Mouse (Mus musculus): ENCODE measurements around the gene Spsb1. TPM values are rescaled to one million over a fixed set of nuclear protein-coding genes. Genes with fewer than 3 reads are reported as not detected.

Spsb1 gene
- polyA plus RNA-seq, 1 experiment from 2014 or later = 24.6 TPM

DNA sequence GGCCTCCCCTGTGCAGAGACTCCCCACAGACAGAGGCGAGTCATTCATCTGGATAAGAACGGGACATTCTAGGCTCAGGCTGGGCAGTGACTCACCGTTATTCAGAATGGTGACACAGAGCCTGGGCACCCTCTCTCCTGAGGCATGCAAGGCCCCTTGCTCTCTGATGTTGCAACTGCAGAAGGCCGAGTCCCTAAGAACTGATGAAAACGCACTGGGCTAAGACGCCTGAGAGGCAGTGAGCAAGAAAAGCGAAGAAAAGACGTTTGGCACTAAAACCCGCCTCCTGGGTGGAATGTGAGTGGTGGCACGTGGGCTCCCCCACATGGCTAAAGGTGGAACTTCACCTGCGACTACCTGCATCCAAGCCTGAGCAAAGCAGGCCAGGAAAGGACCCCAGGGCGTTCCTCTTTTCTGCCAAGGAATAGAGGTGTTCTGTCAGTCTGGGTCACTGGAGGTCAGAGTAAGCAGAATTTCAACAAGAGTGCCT is 25.0 kb upstream of the Spsb1 start:
- 3% methylated on average over 12 of the region's 12 CpGs for WGBS
- peak; percentile 59 for ATAC-seq (ENCODE audit: insufficient number of reproducible peaks, low FRiP score, low TSS enrichment, low read depth)
- Histone ChIP-seq H3K36me3 (peaks cover 17% of the 10 kb centered on the region), H3K27ac (peak overlapping the region; percentile 57), H3K4me2 (peak overlapping the region; percentile 36; the same call in 1 of the 2 replicates), H3K4me1 (peaks cover 36% of the 10 kb centered on the region), H3K9me3 (no peaks in the 10 kb centered on the region), H3K9ac (no peak overlapping the region), H3K27me3 (no peaks in the 10 kb centered on the region), H3K4me3 (peak overlapping the region; percentile 10; the same call in 1 of the 2 replicates)

DNA sequence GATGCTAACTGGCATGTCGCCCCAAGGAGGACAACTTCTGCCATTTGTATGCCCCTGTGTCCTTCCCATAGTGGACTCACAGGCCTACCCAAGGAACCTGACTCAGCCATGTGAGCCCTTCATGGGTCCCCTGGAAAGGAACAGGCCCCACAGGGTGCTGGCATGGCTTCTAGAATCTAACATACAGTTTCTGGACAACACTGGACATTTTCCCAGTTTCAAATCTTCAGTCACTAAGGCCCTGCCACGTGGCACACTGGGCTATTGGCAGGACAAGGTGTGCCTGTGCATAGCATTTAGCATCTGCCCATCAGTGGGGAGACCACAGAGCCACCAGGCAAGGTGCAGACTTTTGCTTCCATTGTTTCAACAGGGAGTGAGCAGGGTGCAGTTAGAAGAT is 24.0 kb upstream of the Spsb1 start:
- peaks cover 14% of the 10 kb centered on the region for H3K36me3 ChIP-seq
- 82% methylated on average over 2 of the region's 2 CpGs for WGBS
- no peaks in the 10 kb centered on the region for H3K9me3 ChIP-seq
- no peak overlapping the region for H3K27ac ChIP-seq
- peaks cover 36% of the 10 kb centered on the region for H3K4me1 ChIP-seq
- no peak for ATAC-seq (ENCODE audit: insufficient number of reproducible peaks, low FRiP score, low TSS enrichment, low read depth)
- no peak overlapping the region for H3K4me2 ChIP-seq
- no peak overlapping the region for H3K9ac ChIP-seq
- H3K4me3 ChIP-seq = no peak overlapping the region
- no peaks in the 10 kb centered on the region for H3K27me3 ChIP-seq

DNA sequence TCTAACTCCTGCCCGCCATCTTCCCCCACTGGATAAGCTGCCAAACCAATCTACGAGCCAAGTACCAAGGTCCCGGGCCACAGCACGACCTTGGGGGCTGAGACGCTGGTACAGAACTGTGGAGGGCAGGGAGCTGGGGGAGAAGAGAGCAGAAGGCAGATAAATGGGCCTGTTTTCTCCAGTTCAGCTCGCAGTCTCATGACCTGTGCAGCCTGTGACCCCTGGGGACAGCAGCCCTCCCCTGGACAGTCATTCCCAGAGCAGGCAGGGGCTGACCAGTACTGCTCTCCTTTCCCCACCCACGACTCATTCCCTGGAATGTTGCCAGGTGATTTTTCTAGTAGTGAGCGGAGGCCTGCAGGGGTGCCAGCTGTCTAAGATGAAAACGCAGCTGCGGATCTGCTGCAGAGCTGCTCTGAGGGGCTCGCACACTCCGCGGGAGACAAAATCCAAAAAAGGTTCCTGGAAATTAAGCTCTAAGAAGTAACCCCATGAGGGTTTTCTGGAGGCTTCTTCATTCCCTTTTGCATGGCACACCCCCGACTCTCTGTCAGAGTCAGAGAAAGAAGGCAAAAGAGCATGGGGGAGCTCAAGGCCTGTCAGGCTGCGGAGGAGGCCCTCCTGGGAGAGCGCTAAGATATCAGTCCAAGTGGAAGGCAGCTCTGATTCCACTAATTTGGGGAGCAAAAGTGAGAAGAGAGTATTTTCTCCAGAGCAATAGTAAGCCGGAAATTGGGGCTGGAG is 23.1 kb upstream of the Spsb1 start:
- no peak overlapping the region for H3K4me3 ChIP-seq
- H3K4me1 ChIP-seq = peaks cover 36% of the 10 kb centered on the region
- no peak overlapping the region for H3K4me2 ChIP-seq
- 48% methylated on average over 17 of the region's 17 CpGs for WGBS
- H3K9me3 ChIP-seq = no peaks in the 10 kb centered on the region
- peak; percentile 45; the same call in 1 of the 2 replicates for ATAC-seq (ENCODE audit: insufficient number of reproducible peaks, low FRiP score, low TSS enrichment, low read depth)
- H3K9ac ChIP-seq = no peak overlapping the region
- H3K27me3 ChIP-seq = no peaks in the 10 kb centered on the region
- H3K36me3 ChIP-seq = peaks cover 9% of the 10 kb centered on the region
- no peak overlapping the region for H3K27ac ChIP-seq

DNA sequence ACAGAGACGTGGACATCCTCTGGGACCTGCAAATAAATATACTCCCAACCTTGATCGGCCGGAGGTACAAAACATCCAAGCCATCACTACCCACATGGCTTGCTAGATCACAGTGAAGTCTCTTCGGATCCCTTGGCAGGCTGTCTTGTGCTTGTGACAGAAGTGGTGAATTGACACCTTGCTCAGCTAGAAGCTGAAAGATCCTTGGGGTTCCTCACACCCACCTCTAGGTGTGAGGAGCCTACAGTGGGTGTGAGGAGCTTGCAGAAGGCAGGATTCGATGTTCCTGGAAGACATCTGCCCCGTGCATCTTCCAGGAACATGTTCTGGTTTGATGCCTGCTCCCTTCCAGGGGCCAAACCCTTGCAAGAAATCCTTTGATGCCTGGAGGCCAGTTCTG is 22.3 kb upstream of the Spsb1 start:
- no peak overlapping the region for H3K27ac ChIP-seq
- no peaks in the 10 kb centered on the region for H3K27me3 ChIP-seq
- peaks cover 30% of the 10 kb centered on the region for H3K4me1 ChIP-seq
- peaks cover 9% of the 10 kb centered on the region for H3K36me3 ChIP-seq
- WGBS = 61% methylated on average over 6 of the region's 6 CpGs
- H3K9ac ChIP-seq = no peak overlapping the region
- no peaks in the 10 kb centered on the region for H3K9me3 ChIP-seq
- H3K4me3 ChIP-seq = no peak overlapping the region
- no peak for ATAC-seq (ENCODE audit: insufficient number of reproducible peaks, low FRiP score, low TSS enrichment, low read depth)
- H3K4me2 ChIP-seq = no peak overlapping the region

DNA sequence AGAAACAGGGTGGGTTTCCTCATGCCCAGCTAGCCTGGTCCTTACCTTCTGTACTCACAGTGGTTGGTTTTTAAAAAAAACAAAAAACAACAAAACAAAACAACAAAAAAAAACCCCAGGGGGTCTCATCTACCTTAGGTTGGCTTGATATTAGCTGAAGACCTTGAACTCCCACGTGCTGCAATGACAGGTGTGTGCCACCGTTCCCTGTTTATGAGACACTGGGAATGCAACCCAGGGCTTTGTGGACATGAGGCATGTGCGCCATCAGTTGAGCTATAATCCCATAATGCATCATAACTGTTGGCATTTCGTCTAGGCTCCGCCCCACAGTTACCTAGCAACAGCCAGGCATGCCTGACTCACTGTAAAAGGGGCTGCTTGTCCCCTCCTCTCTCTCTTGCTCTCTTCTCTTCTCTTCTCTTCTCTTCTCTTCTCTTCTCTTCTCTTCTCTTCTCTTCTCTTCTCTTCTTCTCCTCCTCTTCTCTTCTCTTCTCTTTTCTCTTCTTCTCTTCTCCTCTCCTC is 20.9 kb upstream of the Spsb1 start:
- no peak overlapping the region for H3K9ac ChIP-seq
- H3K4me2 ChIP-seq = no peak overlapping the region
- H3K9me3 ChIP-seq = no peaks in the 10 kb centered on the region
- no peaks in the 10 kb centered on the region for H3K36me3 ChIP-seq
- WGBS = 70% methylated on average over 5 of the region's 5 CpGs
- H3K27ac ChIP-seq = no peak overlapping the region
- H3K27me3 ChIP-seq = no peaks in the 10 kb centered on the region
- no peak for ATAC-seq (ENCODE audit: insufficient number of reproducible peaks, low FRiP score, low TSS enrichment, low read depth)
- H3K4me1 ChIP-seq = peaks cover 30% of the 10 kb centered on the region
- no peak overlapping the region for H3K4me3 ChIP-seq

DNA sequence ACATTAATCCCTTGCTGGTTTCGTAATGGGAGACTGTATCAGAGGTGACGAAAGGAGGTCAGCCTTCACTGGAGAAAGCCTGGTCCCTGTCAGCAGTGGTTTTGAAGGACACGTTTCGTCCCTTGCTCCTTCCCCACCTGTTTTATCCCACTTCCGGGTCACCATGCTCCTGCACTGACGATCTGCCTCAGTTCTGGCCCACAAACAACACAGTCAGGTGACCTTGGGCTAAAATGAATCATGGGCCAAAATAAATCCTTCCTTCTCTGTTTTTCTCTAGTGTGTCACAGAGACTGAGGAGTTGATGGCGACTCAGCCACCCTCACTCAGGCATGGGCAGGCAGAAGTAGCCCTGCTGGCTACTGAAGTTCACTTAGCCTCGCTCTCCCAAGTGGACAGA is 20.4 kb upstream of the Spsb1 start:
- no peak overlapping the region for H3K4me3 ChIP-seq
- H3K27me3 ChIP-seq = no peaks in the 10 kb centered on the region
- WGBS = 64% methylated on average over 8 of the region's 8 CpGs
- H3K36me3 ChIP-seq = no peaks in the 10 kb centered on the region
- no peak overlapping the region for H3K9ac ChIP-seq
- H3K9me3 ChIP-seq = no peaks in the 10 kb centered on the region
- H3K4me1 ChIP-seq = peaks cover 27% of the 10 kb centered on the region
- no peak overlapping the region for H3K4me2 ChIP-seq
- no peak overlapping the region for H3K27ac ChIP-seq
- ATAC-seq (ENCODE audit: insufficient number of reproducible peaks, low FRiP score, low TSS enrichment, low read depth) = no peak

DNA sequence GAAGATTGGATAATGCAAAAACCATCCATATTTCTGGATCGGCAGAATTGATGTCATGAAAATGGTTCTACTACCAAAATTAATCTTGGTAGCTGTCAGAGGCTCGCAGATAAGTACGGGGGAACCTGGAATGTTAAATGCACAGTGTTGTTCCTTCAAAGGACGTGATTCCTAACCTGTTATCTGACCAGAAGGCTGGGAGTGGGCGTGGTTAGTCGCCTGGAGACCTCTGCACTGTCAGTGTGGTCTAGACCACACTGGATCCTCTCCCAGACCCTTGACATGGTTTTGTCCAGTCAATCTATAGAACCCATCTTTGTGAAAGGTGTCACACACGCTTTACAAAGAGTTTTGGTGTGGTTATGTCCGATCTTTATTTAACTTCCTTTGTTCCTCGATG is 16.6 kb upstream of the Spsb1 start:
- WGBS = 64% methylated on average over 9 of the region's 9 CpGs
- no peak overlapping the region for H3K9ac ChIP-seq

DNA sequence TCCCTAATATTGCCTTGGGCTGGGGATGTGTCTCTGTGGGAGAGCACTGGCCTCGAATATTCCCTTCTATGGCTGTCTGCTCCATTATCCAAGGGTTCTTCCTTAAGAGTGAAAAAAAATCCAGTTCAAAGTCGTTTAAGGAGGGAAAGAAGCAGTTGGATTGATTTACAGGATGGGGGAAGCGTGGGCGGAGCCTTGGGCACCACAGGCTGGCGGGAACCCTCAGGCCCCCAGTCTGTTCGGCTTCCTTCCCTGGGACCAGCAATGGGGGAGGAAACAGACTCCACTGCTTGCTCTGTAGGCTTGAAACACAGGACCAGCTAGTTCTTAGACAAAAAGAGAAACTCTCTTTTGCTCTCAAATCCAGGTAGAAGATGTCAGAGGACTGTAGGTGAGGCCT is 13.7 kb upstream of the Spsb1 start:
- ATAC-seq (ENCODE audit: insufficient number of reproducible peaks, low FRiP score, low TSS enrichment, low read depth) = no peak
- H3K27me3 ChIP-seq = no peaks in the 10 kb centered on the region
- no peak overlapping the region for H3K9ac ChIP-seq

More for the DNA sequence above, 16.6 kb upstream of the Spsb1 start:
- Histone ChIP-seq H3K27me3 (no peaks in the 10 kb centered on the region), H3K36me3 (no peaks in the 10 kb centered on the region), H3K4me3 (no peak overlapping the region), H3K4me1 (peaks cover 11% of the 10 kb centered on the region), H3K9me3 (no peaks in the 10 kb centered on the region), H3K4me2 (no peak overlapping the region), H3K27ac (no peak overlapping the region)
- ATAC-seq (ENCODE audit: insufficient number of reproducible peaks, low FRiP score, low TSS enrichment, low read depth) = no peak

DNA sequence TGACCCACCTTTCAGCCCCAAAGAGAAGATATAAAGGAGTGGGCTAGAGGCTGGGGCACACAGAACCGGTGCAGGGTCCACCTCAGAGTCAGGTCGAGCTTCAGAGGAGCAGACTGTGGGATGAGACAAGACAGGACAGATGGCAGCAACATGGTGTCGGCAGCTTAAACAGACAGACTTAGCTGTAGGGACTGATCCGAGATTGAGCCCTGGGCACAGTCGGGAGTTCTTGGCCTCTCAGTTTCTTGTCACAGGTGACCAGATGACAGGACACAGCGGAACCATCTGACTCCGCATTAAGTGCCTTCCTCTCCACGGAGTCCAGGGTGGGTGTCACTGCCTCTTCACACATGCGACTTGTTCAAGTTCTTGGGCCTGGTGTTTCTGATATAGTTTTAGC is 12.1 kb upstream of the Spsb1 start:
- Histone ChIP-seq H3K9me3 (no peaks in the 10 kb centered on the region), H3K4me1 (peaks cover 36% of the 10 kb centered on the region), H3K27ac (no peak overlapping the region), H3K4me2 (no peak overlapping the region), H3K27me3 (no peaks in the 10 kb centered on the region), H3K9ac (no peak overlapping the region), H3K36me3 (no peaks in the 10 kb centered on the region), H3K4me3 (no peak overlapping the region)
- no peak for ATAC-seq (ENCODE audit: insufficient number of reproducible peaks, low FRiP score, low TSS enrichment, low read depth)
- WGBS = 86% methylated on average over 9 of the region's 9 CpGs

More for the DNA sequence above, 13.7 kb upstream of the Spsb1 start:
- 15% methylated on average over 6 of the region's 6 CpGs for WGBS
- peaks cover 36% of the 10 kb centered on the region for H3K4me1 ChIP-seq
- H3K4me2 ChIP-seq = no peak overlapping the region
- peak overlapping the region; percentile 43 for H3K27ac ChIP-seq
- no peak overlapping the region for H3K4me3 ChIP-seq
- no peaks in the 10 kb centered on the region for H3K9me3 ChIP-seq
- no peaks in the 10 kb centered on the region for H3K36me3 ChIP-seq

DNA sequence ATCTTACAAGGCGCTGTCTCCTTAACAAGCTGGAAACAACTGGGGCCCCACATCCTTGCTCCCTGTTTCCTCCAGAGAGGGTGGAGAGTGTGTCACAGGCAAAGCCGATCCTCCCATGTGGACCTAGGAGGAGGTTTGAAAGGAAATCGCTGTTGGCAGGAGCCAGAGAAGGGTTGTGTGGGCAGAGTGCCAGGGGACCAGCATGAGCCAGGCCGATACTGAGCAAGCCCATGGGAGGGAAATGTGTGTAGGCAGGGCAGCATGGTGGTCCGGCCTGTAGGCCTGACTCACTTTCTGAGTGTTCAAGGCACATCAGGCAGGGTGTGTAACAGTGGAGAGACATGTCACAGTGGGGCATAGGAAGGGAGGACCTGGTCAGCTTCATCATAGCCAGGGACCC is 11.4 kb upstream of the Spsb1 start:
- Histone ChIP-seq H3K27me3 (no peaks in the 10 kb centered on the region), H3K27ac (no peak overlapping the region), H3K36me3 (no peaks in the 10 kb centered on the region), H3K9ac (no peak overlapping the region), H3K9me3 (no peaks in the 10 kb centered on the region), H3K4me1 (peaks cover 36% of the 10 kb centered on the region), H3K4me3 (no peak overlapping the region), H3K4me2 (no peak overlapping the region)
- no peak for ATAC-seq (ENCODE audit: insufficient number of reproducible peaks, low FRiP score, low TSS enrichment, low read depth)
- WGBS = 39% methylated on average over 5 of the region's 5 CpGs

DNA sequence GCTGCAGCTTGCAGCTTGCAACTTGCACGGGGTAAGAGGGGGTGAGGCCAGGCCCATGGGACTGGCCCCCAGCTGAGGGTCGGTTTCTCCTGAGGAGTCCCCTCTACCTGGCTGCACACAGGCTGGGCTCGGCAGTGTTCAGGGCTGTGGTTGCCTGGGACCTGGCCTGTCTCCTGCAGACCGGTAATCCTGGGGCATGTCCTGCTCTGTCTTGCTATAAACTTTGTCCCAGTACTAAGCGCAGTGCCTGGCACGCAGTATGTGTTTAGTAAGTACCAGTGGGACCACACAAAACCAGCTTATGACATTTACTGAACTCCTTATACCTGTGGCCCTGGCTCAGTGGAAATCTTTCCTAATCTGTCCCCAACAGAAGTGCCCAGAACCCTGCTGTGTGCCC is 10.8 kb upstream of the Spsb1 start:
- 47% methylated on average over 6 of the region's 6 CpGs for WGBS
- no peak for ATAC-seq (ENCODE audit: insufficient number of reproducible peaks, low FRiP score, low TSS enrichment, low read depth)

DNA sequence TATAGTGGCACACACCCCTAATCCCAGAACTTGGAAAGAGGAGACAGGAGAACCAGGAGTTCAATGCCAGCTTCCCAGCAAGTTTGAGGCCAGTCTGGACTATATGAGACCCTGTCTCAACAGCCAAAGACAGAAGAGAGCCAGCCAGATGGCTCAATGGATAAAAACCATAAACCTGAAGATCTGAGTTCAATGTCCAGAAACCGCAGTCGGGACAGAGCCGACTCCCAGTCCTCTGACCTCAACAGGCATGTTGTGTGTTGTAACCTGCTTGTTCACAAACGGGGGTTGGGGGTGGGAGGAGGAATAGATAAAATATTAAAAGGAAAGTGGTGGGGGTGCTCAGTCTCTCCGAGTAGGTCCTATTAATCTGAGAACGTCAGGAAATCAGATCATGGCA is 10.4 kb upstream of the Spsb1 start:
- H3K36me3 ChIP-seq = no peaks in the 10 kb centered on the region
- no peaks in the 10 kb centered on the region for H3K9me3 ChIP-seq
- H3K4me3 ChIP-seq = no peak overlapping the region
- no peak for ATAC-seq (ENCODE audit: insufficient number of reproducible peaks, low FRiP score, low TSS enrichment, low read depth)
- H3K4me1 ChIP-seq = peaks cover 36% of the 10 kb centered on the region
- H3K4me2 ChIP-seq = no peak overlapping the region
- peak overlapping the region; percentile 59 for H3K27ac ChIP-seq
- 45% methylated on average over 6 of the region's 6 CpGs for WGBS
- no peak overlapping the region for H3K9ac ChIP-seq
- H3K27me3 ChIP-seq = no peaks in the 10 kb centered on the region

More for the DNA sequence above, 10.8 kb upstream of the Spsb1 start:
- Histone ChIP-seq H3K9me3 (no peaks in the 10 kb centered on the region), H3K27ac (0 out of 2 replicates have a peak overlapping the region, but pooled peaks have one; percentile 2), H3K4me1 (peaks cover 36% of the 10 kb centered on the region), H3K4me3 (no peak overlapping the region), H3K27me3 (no peaks in the 10 kb centered on the region), H3K9ac (no peak overlapping the region), H3K4me2 (no peak overlapping the region), H3K36me3 (no peaks in the 10 kb centered on the region)
